Comparison of ENCODE assay signal across 9 mouse cellular contexts in genomic region chr16:10366240-10367217, GRCm38 (mm10). TPM values are rescaled to one million over a fixed set of nuclear protein-coding genes. Genes with fewer than 3 reads are reported as not detected.
A peak's percentile ranks its signal among the peaks of the same experiment; 100 is the strongest.
DNase-seq lines count a peak whose midpoint lies in the region; ATAC-seq lines count a peak whose summit lies in the region.
"Had no signal": no experiment of that assay in that cellular context is flagged by ENCODE, and none has a peak within 500 bp of the region (broad histone marks: within the 10 kb centered on the region; RNA-seq: fewer than 3 reads in every experiment).

No protein-coding gene starts in this region.

- H3K36me3 ChIP-seq in neural tube, embryonic 12.5 days: no peaks in the 10 kb centered on the region
- H3K36me3 ChIP-seq in limb, embryonic 13.5 days: no peaks in the 10 kb centered on the region
- H3K36me3 ChIP-seq: liver, embryonic 15.5 days had no signal

- H3K4me2 ChIP-seq in neural tube, embryonic 12.5 days (replicated peaks): no peak overlapping the region
- H3K4me2 ChIP-seq in limb, embryonic 13.5 days (replicated peaks): no peak overlapping the region
- H3K4me2 ChIP-seq: liver, embryonic 15.5 days had no signal

- H3K9ac ChIP-seq in neural tube, embryonic 12.5 days: no peak overlapping the region
- peak overlapping the region; percentile 10; the same call in 1 of the 2 replicates for H3K9ac ChIP-seq in limb, embryonic 13.5 days
- H3K9ac ChIP-seq: liver, embryonic 15.5 days had no signal

- H3K27ac ChIP-seq in neural tube, embryonic 12.5 days: no peak overlapping the region
- H3K27ac ChIP-seq in limb, embryonic 13.5 days: peak overlapping the region; percentile 49
- H3K27ac ChIP-seq: liver, embryonic 15.5 days had no signal

- H3K9me3 ChIP-seq in neural tube, embryonic 12.5 days: no peaks in the 10 kb centered on the region
- H3K9me3 ChIP-seq in limb, embryonic 13.5 days: no peaks in the 10 kb centered on the region
- H3K9me3 ChIP-seq: liver, embryonic 15.5 days had no signal

- no peak overlapping the region for H3K4me3 ChIP-seq in neural tube, embryonic 12.5 days
- H3K4me3 ChIP-seq in limb, embryonic 13.5 days: no peak overlapping the region
- H3K4me3 ChIP-seq: liver, embryonic 15.5 days had no signal

- H3K27me3 ChIP-seq in neural tube, embryonic 12.5 days (replicated peaks): no peaks in the 10 kb centered on the region
- H3K27me3 ChIP-seq in limb, embryonic 13.5 days: no peaks in the 10 kb centered on the region
- H3K27me3 ChIP-seq: liver, embryonic 15.5 days had no signal

- DNase-seq in embryo, embryonic 10.5 days (ENCODE audit: low spot score): peak; percentile 14
- no peak for DNase-seq in embryo, embryonic 11 days
- DNase-seq in neural tube, embryonic 10.5 days (ENCODE audit: extremely low spot score, low spot score): no peak
- peak; percentile 21 to 59 for DNase-seq in frontal cortex, postnatal 14 days (ENCODE audit: low spot score in 2 of 2)
- peak; percentile 81 to 85 for DNase-seq in right cerebral cortex, postnatal 10 days (ENCODE audit: low spot score in 2 of 2)
- no peak for DNase-seq in embryo, embryonic 9.5 days (ENCODE audit: extremely low spot score)

- WGBS in neural tube, embryonic 12.5 days: 82% methylated on average over 14 of the region's 14 CpGs
- 62% methylated on average over 14 of the region's 14 CpGs for WGBS in limb, embryonic 13.5 days

- ATAC-seq in neural tube, embryonic 12.5 days (ENCODE audit: low FRiP score, low read depth): peak; percentile 37; the same call in 1 of the 2 replicates
- peak; percentile 41; the same call in 1 of the 2 replicates for ATAC-seq in limb, embryonic 13.5 days (ENCODE audit: low FRiP score, low read depth)

- peaks cover 13% of the 10 kb centered on the region for H3K4me1 ChIP-seq in neural tube, embryonic 12.5 days
- peaks cover 33% of the 10 kb centered on the region for H3K4me1 ChIP-seq in limb, embryonic 13.5 days
- H3K4me1 ChIP-seq: liver, embryonic 15.5 days had no signal

RNA-seq across cellular contexts. Expression of gene Tekt5, which starts 28.8 kb away (rescaled TPM):
- 0.65 and 0.82 TPM in 2 replicates for polyA plus RNA-seq in neural tube, embryonic 12.5 days (2016; fragmentation: Nextera tagmentation; extraction: Ambion mirVana)
- polyA plus RNA-seq in limb, embryonic 13.5 days (2015; fragmentation: Nextera tagmentation; extraction: Ambion mirVana): 0.15 and 0.34 TPM in 2 replicates

RNA-seq across cellular contexts. Expression of gene Nubp1, which starts 45.2 kb away (rescaled TPM):
- polyA plus RNA-seq in neural tube, embryonic 12.5 days (2016; fragmentation: Nextera tagmentation; extraction: Ambion mirVana): 54.3 and 55.5 TPM in 2 replicates
- polyA plus RNA-seq in limb, embryonic 13.5 days (2015; fragmentation: Nextera tagmentation; extraction: Ambion mirVana): 60.0 and 64.0 TPM in 2 replicates

RNA-seq across cellular contexts. Expression of gene Emp2, which starts 52.8 kb away (rescaled TPM):
- 2.5 TPM in 2 replicates for polyA plus RNA-seq in neural tube, embryonic 12.5 days (2016; fragmentation: Nextera tagmentation; extraction: Ambion mirVana)
- polyA plus RNA-seq in limb, embryonic 13.5 days (2015; fragmentation: Nextera tagmentation; extraction: Ambion mirVana): 20.4 and 22.5 TPM in 2 replicates

Comparison
In these comparisons a context has a peak if more than half of its experiments do, and no peak if none do; other contexts are left out.
1. DNase-seq: peak in embryo, embryonic 10.5 days (single experiment), frontal cortex, postnatal 14 days (2 of 2) and right cerebral cortex, postnatal 10 days (2 of 2); none in embryo, embryonic 11 days (single experiment), neural tube, embryonic 10.5 days (single experiment) and embryo, embryonic 9.5 days (single experiment).